Mouse (Mus musculus): Measurements from ENCODE around the gene Lrrc75b. TPM values are rescaled to one million over a fixed set of nuclear protein-coding genes. Genes with fewer than 3 reads are reported as not detected.

The Lrrc75b gene
- polyA plus RNA-seq, 1 experiment from 2014 or later: 0.77 TPM

DNA sequence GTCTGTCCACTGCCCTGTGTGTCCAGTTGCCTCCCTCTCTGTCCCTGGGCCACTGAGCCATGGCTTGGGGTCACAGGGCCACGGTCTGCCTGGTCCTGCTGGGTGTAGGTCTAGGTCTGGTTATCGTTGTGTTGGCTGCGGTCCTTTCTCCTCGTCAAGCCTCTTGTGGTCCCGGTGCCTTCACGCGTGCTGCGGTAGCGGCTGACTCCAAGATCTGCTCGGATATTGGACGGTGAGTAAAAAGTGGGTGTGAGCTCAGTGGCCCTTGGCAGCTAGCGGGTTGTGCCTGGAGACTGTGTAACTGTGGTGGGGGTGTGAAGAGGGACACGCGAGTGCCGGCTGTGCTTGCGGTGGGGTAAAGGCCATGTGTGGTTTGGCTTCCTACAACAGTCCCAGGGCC lies 29.5 kb upstream of the Lrrc75b start:
- DNase-seq (ENCODE audit: low spot score): no peak
- Histone ChIP-seq H3K27me3 (ENCODE audit: control insufficient read depth, insufficient read depth, low read length) (no peaks in the 10 kb centered on the region), H3K27ac (replicated peaks; ENCODE audit: low read depth, low read length) (no peak overlapping the region), H3K9ac (ENCODE audit: low read length) (0 out of 2 replicates have a peak overlapping the region, but pooled peaks have one; percentile 7), H3K4me1 (ENCODE audit: control insufficient read depth, insufficient read depth, low read length) (peaks cover 9% of the 10 kb centered on the region), H3K9me3 (ENCODE audit: control insufficient read depth, low read length) (no peaks in the 10 kb centered on the region), H3K4me2 (ENCODE audit: low read depth, severe bottlenecking) (no peak overlapping the region), H3K36me3 (ENCODE audit: control insufficient read depth, insufficient read depth, low read length) (no peaks in the 10 kb centered on the region), H3K4me3 (ENCODE audit: low read depth, low read length) (no peak overlapping the region)
- no peak for ATAC-seq (ENCODE audit: insufficient number of reproducible peaks, low FRiP score, low TSS enrichment, low read depth)
- 69% methylated on average over 16 of the region's 16 CpGs for WGBS

DNA sequence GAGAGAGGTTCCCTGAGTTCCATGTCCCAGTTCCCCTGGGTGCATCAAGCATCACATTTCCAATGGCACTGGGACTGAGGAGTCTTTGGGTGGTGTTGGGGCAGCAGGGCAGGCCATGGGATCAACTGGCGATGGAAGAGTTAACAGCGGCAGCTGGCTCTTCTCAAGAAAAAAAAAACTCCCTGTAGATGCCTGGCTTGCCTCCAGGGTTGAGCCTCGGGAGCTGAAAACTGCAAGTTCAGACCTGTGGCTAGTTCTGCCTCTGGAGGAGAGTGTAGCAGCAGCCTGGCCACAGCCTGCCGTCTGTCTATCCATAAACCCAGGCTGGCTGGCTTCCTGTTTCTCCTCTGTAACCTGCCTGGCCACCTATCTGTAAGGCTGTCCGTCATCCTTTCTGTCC lies 29.0 kb upstream of the Lrrc75b start, which contains the start of gene Ggt5:
Gene Ggt5 (plus strand): TSS at position 212 of the 400 bp plus-strand sequence.
- ATAC-seq (ENCODE audit: insufficient number of reproducible peaks, low FRiP score, low TSS enrichment, low read depth): no peak
- Histone ChIP-seq H3K9me3 (ENCODE audit: control insufficient read depth, low read length) (no peaks in the 10 kb centered on the region), H3K4me1 (ENCODE audit: control insufficient read depth, insufficient read depth, low read length) (peaks cover 9% of the 10 kb centered on the region), H3K9ac (ENCODE audit: low read length) (peak within 1 kb of the TSS; percentile 7; the same call in 1 of the 2 replicates), H3K4me3 (ENCODE audit: low read depth, low read length) (no peak within 1 kb of the TSS), H3K27me3 (ENCODE audit: control insufficient read depth, insufficient read depth, low read length) (no peaks in the 10 kb centered on the region), H3K4me2 (ENCODE audit: low read depth, severe bottlenecking) (no peak within 1 kb of the TSS), H3K36me3 (ENCODE audit: control insufficient read depth, insufficient read depth, low read length) (no peaks in the 10 kb centered on the region), H3K27ac (replicated peaks; ENCODE audit: low read depth, low read length) (no peak within 1 kb of the TSS)
- DNase-seq (ENCODE audit: low spot score): peak; percentile 64
- 26% methylated on average over 5 of the region's 5 CpGs for WGBS

GRCm38 (mm10) chr10:75588336-75588735 lies 28.2 kb upstream of the Lrrc75b start:
- Histone ChIP-seq H3K4me2 (ENCODE audit: low read depth, severe bottlenecking) (no peak overlapping the region), H3K9ac (ENCODE audit: low read length) (no peak overlapping the region), H3K27me3 (ENCODE audit: control insufficient read depth, insufficient read depth, low read length) (no peaks in the 10 kb centered on the region), H3K4me3 (ENCODE audit: low read depth, low read length) (no peak overlapping the region), H3K36me3 (ENCODE audit: control insufficient read depth, insufficient read depth, low read length) (no peaks in the 10 kb centered on the region), H3K4me1 (ENCODE audit: control insufficient read depth, insufficient read depth, low read length) (peaks cover 9% of the 10 kb centered on the region), H3K27ac (replicated peaks; ENCODE audit: low read depth, low read length) (no peak overlapping the region), H3K9me3 (ENCODE audit: control insufficient read depth, low read length) (no peaks in the 10 kb centered on the region)
- WGBS: 46% methylated on average over 5 of the region's 5 CpGs
- ATAC-seq (ENCODE audit: insufficient number of reproducible peaks, low FRiP score, low TSS enrichment, low read depth) (no peak), DNase-seq (ENCODE audit: low spot score) (no peak)

DNA sequence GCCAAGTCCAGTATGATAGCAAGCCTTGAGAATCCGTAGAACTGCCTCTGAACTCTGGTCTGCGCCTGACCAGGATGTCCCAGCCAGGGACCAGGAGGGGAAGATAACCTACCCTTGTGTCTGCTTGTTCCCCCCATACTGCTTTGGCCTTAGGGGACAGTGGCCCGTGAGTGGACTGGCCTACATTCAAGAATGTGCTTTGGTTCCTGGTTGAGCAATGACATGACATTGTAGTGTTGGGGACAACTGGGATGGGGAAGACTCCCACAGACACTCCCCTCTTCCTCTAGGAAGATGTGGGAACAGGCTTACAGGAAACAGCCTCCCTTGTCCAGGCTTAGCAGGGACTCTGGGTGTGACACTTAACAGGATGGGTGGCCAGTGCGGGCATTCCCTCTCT lies 27.7 kb upstream of the Lrrc75b start:
- no peak for DNase-seq (ENCODE audit: low spot score)
- Histone ChIP-seq H3K9me3 (ENCODE audit: control insufficient read depth, low read length) (no peaks in the 10 kb centered on the region), H3K36me3 (ENCODE audit: control insufficient read depth, insufficient read depth, low read length) (no peaks in the 10 kb centered on the region), H3K4me2 (ENCODE audit: low read depth, severe bottlenecking) (no peak overlapping the region), H3K4me1 (ENCODE audit: control insufficient read depth, insufficient read depth, low read length) (peaks cover 9% of the 10 kb centered on the region), H3K27ac (replicated peaks; ENCODE audit: low read depth, low read length) (no peak overlapping the region), H3K27me3 (ENCODE audit: control insufficient read depth, insufficient read depth, low read length) (no peaks in the 10 kb centered on the region), H3K9ac (ENCODE audit: low read length) (no peak overlapping the region), H3K4me3 (ENCODE audit: low read depth, low read length) (no peak overlapping the region)
- no peak for ATAC-seq (ENCODE audit: insufficient number of reproducible peaks, low FRiP score, low TSS enrichment, low read depth)
- WGBS: 87% methylated on average over 4 of the region's 4 CpGs

DNA sequence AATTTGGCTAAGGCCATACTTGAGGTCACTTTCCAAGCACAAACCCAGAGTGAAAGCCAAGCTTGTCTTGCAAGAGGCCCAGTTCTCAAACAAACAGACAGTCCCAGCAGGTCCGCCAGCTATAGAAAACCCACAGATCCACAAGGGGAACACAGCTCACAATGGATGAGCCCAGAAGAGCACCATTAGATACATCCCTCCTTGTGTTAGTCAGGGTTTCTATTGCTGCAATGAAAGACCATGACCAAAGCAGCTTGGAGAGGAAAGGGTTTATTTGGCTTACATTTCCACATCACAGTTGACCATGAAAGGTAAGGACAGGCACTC lies 26.4 kb upstream of the Lrrc75b start:
- H3K4me3 ChIP-seq (ENCODE audit: low read depth, low read length): no peak overlapping the region
- H3K4me1 ChIP-seq (ENCODE audit: control insufficient read depth, insufficient read depth, low read length): peaks cover 9% of the 10 kb centered on the region
- ATAC-seq (ENCODE audit: insufficient number of reproducible peaks, low FRiP score, low TSS enrichment, low read depth): no peak
- 100% methylated on average over 1 of the region's 1 CpGs for WGBS
- H3K27ac ChIP-seq (replicated peaks; ENCODE audit: low read depth, low read length): no peak overlapping the region
- DNase-seq (ENCODE audit: low spot score): no peak
- no peaks in the 10 kb centered on the region for H3K36me3 ChIP-seq (ENCODE audit: control insufficient read depth, insufficient read depth, low read length)
- H3K27me3 ChIP-seq (ENCODE audit: control insufficient read depth, insufficient read depth, low read length): no peaks in the 10 kb centered on the region
- H3K9me3 ChIP-seq (ENCODE audit: control insufficient read depth, low read length): no peaks in the 10 kb centered on the region
- H3K9ac ChIP-seq (ENCODE audit: low read length): no peak overlapping the region
- no peak overlapping the region for H3K4me2 ChIP-seq (ENCODE audit: low read depth, severe bottlenecking)

GRCm38 (mm10) chr10:75585876-75586552 lies 25.9 kb upstream of the Lrrc75b start:
- Histone ChIP-seq H3K4me3 (ENCODE audit: low read depth, low read length) (no peak overlapping the region), H3K9me3 (ENCODE audit: control insufficient read depth, low read length) (no peaks in the 10 kb centered on the region), H3K36me3 (ENCODE audit: control insufficient read depth, insufficient read depth, low read length) (no peaks in the 10 kb centered on the region), H3K27ac (replicated peaks; ENCODE audit: low read depth, low read length) (no peak overlapping the region), H3K4me1 (ENCODE audit: control insufficient read depth, insufficient read depth, low read length) (peaks cover 9% of the 10 kb centered on the region), H3K27me3 (ENCODE audit: control insufficient read depth, insufficient read depth, low read length) (no peaks in the 10 kb centered on the region), H3K9ac (ENCODE audit: low read length) (no peak overlapping the region), H3K4me2 (ENCODE audit: low read depth, severe bottlenecking) (peak overlapping the region; percentile 27; the same call in 1 of the 2 replicates)
- peak; percentile 96 for DNase-seq (ENCODE audit: low spot score)
- 19% methylated on average over 20 of the region's 20 CpGs for WGBS
- peak; percentile 53; the same call in 1 of the 2 replicates for ATAC-seq (ENCODE audit: insufficient number of reproducible peaks, low FRiP score, low TSS enrichment, low read depth)

GRCm38 (mm10) chr10:75579129-75579528 lies 19.0 kb upstream of the Lrrc75b start:
- DNase-seq (ENCODE audit: low spot score) (no peak), ATAC-seq (ENCODE audit: insufficient number of reproducible peaks, low FRiP score, low TSS enrichment, low read depth) (no peak)
- no peaks in the 10 kb centered on the region for H3K9me3 ChIP-seq (ENCODE audit: control insufficient read depth, low read length)
- no peaks in the 10 kb centered on the region for H3K4me1 ChIP-seq (ENCODE audit: control insufficient read depth, insufficient read depth, low read length)
- H3K9ac ChIP-seq (ENCODE audit: low read length): no peak overlapping the region
- no peak overlapping the region for H3K4me2 ChIP-seq (ENCODE audit: low read depth, severe bottlenecking)
- no peaks in the 10 kb centered on the region for H3K36me3 ChIP-seq (ENCODE audit: control insufficient read depth, insufficient read depth, low read length)
- H3K4me3 ChIP-seq (ENCODE audit: low read depth, low read length): no peak overlapping the region
- WGBS: 87% methylated on average over 6 of the region's 6 CpGs
- no peaks in the 10 kb centered on the region for H3K27me3 ChIP-seq (ENCODE audit: control insufficient read depth, insufficient read depth, low read length)
- H3K27ac ChIP-seq (replicated peaks; ENCODE audit: low read depth, low read length): no peak overlapping the region

GRCm38 (mm10) chr10:75573965-75574364 lies 13.8 kb upstream of the Lrrc75b start:
- no peak for ATAC-seq (ENCODE audit: insufficient number of reproducible peaks, low FRiP score, low TSS enrichment, low read depth)
- WGBS: 83% methylated on average over 9 of the region's 9 CpGs

DNA sequence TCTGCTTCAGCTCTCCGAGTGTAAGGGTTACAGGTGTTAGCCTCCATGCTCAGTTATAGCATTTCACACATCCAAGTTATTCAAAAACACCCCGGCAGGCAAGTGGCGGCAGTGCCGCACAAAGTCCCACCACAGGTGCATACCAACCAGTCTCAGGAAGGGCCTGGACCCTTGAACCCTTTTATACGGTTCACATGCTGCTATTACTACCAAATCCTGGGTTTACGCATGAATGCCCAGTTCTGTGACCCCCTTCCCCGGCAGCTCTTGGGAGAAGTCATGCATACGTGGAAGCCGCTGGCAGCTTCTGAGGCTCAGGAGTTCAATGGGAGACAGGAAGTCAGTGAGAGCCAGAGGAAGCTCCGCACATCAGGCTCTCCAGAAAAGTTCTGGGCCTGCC lies 13.1 kb upstream of the Lrrc75b start:
- Histone ChIP-seq H3K36me3 (ENCODE audit: control insufficient read depth, insufficient read depth, low read length) (no peaks in the 10 kb centered on the region), H3K4me1 (ENCODE audit: control insufficient read depth, insufficient read depth, low read length) (peaks cover 10% of the 10 kb centered on the region), H3K9me3 (ENCODE audit: control insufficient read depth, low read length) (no peaks in the 10 kb centered on the region), H3K4me2 (ENCODE audit: low read depth, severe bottlenecking) (no peak overlapping the region), H3K9ac (ENCODE audit: low read length) (no peak overlapping the region), H3K27me3 (ENCODE audit: control insufficient read depth, insufficient read depth, low read length) (no peaks in the 10 kb centered on the region), H3K27ac (replicated peaks; ENCODE audit: low read depth, low read length) (no peak overlapping the region), H3K4me3 (ENCODE audit: low read depth, low read length) (no peak overlapping the region)
- ATAC-seq (ENCODE audit: insufficient number of reproducible peaks, low FRiP score, low TSS enrichment, low read depth) (no peak), DNase-seq (ENCODE audit: low spot score) (no peak)
- 82% methylated on average over 10 of the region's 10 CpGs for WGBS

More at GRCm38 (mm10) chr10:75573965-75574364, 13.8 kb upstream of the Lrrc75b start:
- DNase-seq (ENCODE audit: low spot score): no peak
- Histone ChIP-seq H3K4me1 (ENCODE audit: control insufficient read depth, insufficient read depth, low read length) (peaks cover 6% of the 10 kb centered on the region; the same call in 1 of the 2 replicates), H3K27me3 (ENCODE audit: control insufficient read depth, insufficient read depth, low read length) (no peaks in the 10 kb centered on the region), H3K36me3 (ENCODE audit: control insufficient read depth, insufficient read depth, low read length) (no peaks in the 10 kb centered on the region), H3K4me2 (ENCODE audit: low read depth, severe bottlenecking) (no peak overlapping the region), H3K4me3 (ENCODE audit: low read depth, low read length) (no peak overlapping the region), H3K9ac (ENCODE audit: low read length) (no peak overlapping the region), H3K9me3 (ENCODE audit: control insufficient read depth, low read length) (no peaks in the 10 kb centered on the region), H3K27ac (replicated peaks; ENCODE audit: low read depth, low read length) (no peak overlapping the region)
